Mouse (Mus musculus) MEL (cell line): ENCODE measurements around the gene Pls1. TPM values are rescaled to one million over a fixed set of nuclear protein-coding genes. Genes with fewer than 3 reads are reported as not detected.

Experiments
- DNase-seq: peaks from one replicate; pipeline ENCODE4 v3.0.0; 2011; ENCODE audit warnings: low read depth, low spot score
- H3K27ac ChIP-seq: 2 replicates; pipeline ENCODE4 v1.5.1; 2012; ENCODE audit warnings: low read depth, mild to moderate bottlenecking, control low read depth, low read length, moderate library complexity; ENCODE audit not compliant: control insufficient read depth
- H3K27me3 ChIP-seq, 2 experiments: fragments of 150-350 bp in 1 of 2; sonication (generic) in 1 of 2; 2 replicates each; pipeline ENCODE4 v1.6.1; 2012; ENCODE audit warnings: low read length in 2 of 2, mild to moderate bottlenecking in 2 of 2, improper control_type of control experiment in 1 of 2, moderate library complexity in 1 of 2; ENCODE audit not compliant: insufficient read depth in 2 of 2, control insufficient read depth in 1 of 2
- H3K36me3 ChIP-seq, 2 experiments: 2 replicates each; pipeline ENCODE4 v1.6.1; 2012 to 2014; ENCODE audit warnings: low read length in 2 of 2, improper control_type of control experiment in 1 of 2, inconsistent platforms in 1 of 2, mild to moderate bottlenecking in 1 of 2; ENCODE audit not compliant: insufficient read depth in 2 of 2, control insufficient read depth in 1 of 2
- H3K4me1 ChIP-seq, 2 experiments: fragments of 150-350 bp in 1 of 2; sonication (generic) in 1 of 2; 2 replicates each; pipeline ENCODE4 v1.6.1; 2012; ENCODE audit warnings: low read length in 2 of 2, improper control_type of control experiment in 1 of 2, mild to moderate bottlenecking in 1 of 2; ENCODE audit not compliant: insufficient read depth in 2 of 2, control insufficient read depth in 1 of 2
- H3K4me3 ChIP-seq, 2 experiments: fragments of 150-350 bp in 1 of 2; sonication (generic) in 1 of 2; 2 replicates each; pipeline ENCODE4 v1.5.1; 2012; ENCODE audit warnings: low read depth in 2 of 2, low read length in 2 of 2, mild to moderate bottlenecking in 2 of 2, moderate library complexity in 2 of 2, control low read depth in 1 of 2, improper control_type of control experiment in 1 of 2; ENCODE audit not compliant: control insufficient read depth in 1 of 2, insufficient read depth in 1 of 2
- H3K79me2 ChIP-seq: 2 replicates; pipeline ENCODE4 v1.6.1; 2012; ENCODE audit warnings: mild to moderate bottlenecking, low read length, moderate library complexity; ENCODE audit not compliant: control insufficient read depth, poor library complexity, insufficient read depth
- H3K9ac ChIP-seq: 2 replicates; pipeline ENCODE4 v1.6.1; 2012; ENCODE audit warnings: low read depth, mild to moderate bottlenecking, control low read depth, low read length, moderate library complexity; ENCODE audit not compliant: control insufficient read depth, poor library complexity, severe bottlenecking
- H3K9me3 ChIP-seq: fragments of 150-350 bp; sonication (generic); replicated peaks from 2 replicates; pipeline ENCODE4 v1.6.1; 2012; ENCODE audit warnings: mild to moderate bottlenecking, low read length, improper control_type of control experiment, moderate library complexity; ENCODE audit not compliant: insufficient read depth
- CHD1 ChIP-seq: IDR thresholded peaks from 2 replicates; pipeline ENCODE4 v1.6.1; 2012; ENCODE audit warnings: low read depth, mild to moderate bottlenecking, inconsistent platforms, low read length, improper control_type of control experiment
- CHD2 ChIP-seq: IDR thresholded peaks from 2 replicates; pipeline ENCODE4 v1.6.1; 2011; ENCODE audit warnings: low read length, improper control_type of control experiment
- E2F4 ChIP-seq: IDR thresholded peaks from 2 replicates; pipeline ENCODE4 v1.6.1; 2011; ENCODE audit warnings: low read depth, low read length, improper control_type of control experiment, borderline replicate concordance
- ELF1 ChIP-seq: IDR thresholded peaks from 2 replicates; pipeline ENCODE4 v1.6.1; 2014; ENCODE audit warnings: low read depth, mild to moderate bottlenecking, inconsistent platforms, low read length, improper control_type of control experiment, moderate library complexity
- GABPA ChIP-seq: IDR thresholded peaks from 2 replicates; pipeline ENCODE4 v1.6.1; 2012; ENCODE audit warnings: low read depth, mild to moderate bottlenecking, inconsistent platforms, low read length, improper control_type of control experiment, moderate library complexity
- GATA1 ChIP-seq: IDR thresholded peaks from 2 replicates; pipeline ENCODE4 v1.6.1; 2011; ENCODE audit warnings: low read depth, low read length, improper control_type of control experiment
- HCFC1 ChIP-seq: IDR thresholded peaks from 2 replicates; pipeline ENCODE4 v1.6.1; 2012; ENCODE audit warnings: low read depth, mild to moderate bottlenecking, inconsistent platforms, low read length, improper control_type of control experiment, moderate library complexity
- JUND ChIP-seq: IDR thresholded peaks from 2 replicates; pipeline ENCODE4 v1.6.1; 2011; ENCODE audit warnings: low read depth, mild to moderate bottlenecking, improper control_type of control experiment, low read length
- KAT2A ChIP-seq: conservative IDR thresholded peaks from 2 replicates; pipeline ENCODE4 v1.6.1; 2012; ENCODE audit warnings: low read depth, low read length, improper control_type of control experiment, inconsistent platforms
- MAFK ChIP-seq: IDR thresholded peaks from 2 replicates; pipeline ENCODE4 v1.6.1; 2011; ENCODE audit warnings: low read depth, mild to moderate bottlenecking, low read length, improper control_type of control experiment, borderline replicate concordance
- MAX ChIP-seq: IDR thresholded peaks from 2 replicates; pipeline ENCODE4 v1.6.1; 2011; ENCODE audit warnings: low read length, improper control_type of control experiment
- MAZ ChIP-seq: IDR thresholded peaks from 2 replicates; pipeline ENCODE4 v1.6.1; 2012; ENCODE audit warnings: low read depth, mild to moderate bottlenecking, inconsistent platforms, low read length, improper control_type of control experiment
- MEF2A ChIP-seq: IDR thresholded peaks from 2 replicates; pipeline ENCODE4 v1.6.1; 2014; ENCODE audit warnings: low read depth, mild to moderate bottlenecking, inconsistent platforms, low read length, improper control_type of control experiment; ENCODE audit not compliant: poor library complexity, insufficient replicate concordance, severe bottlenecking; ENCODE audit errors: extremely low read depth
- MYB ChIP-seq: IDR thresholded peaks from 2 replicates; pipeline ENCODE4 v1.6.1; 2011; ENCODE audit warnings: mild to moderate bottlenecking, low read depth, low read length, improper control_type of control experiment
- MYC ChIP-seq: IDR thresholded peaks from 2 replicates; pipeline ENCODE4 v1.6.1; 2011; ENCODE audit warnings: low read depth, mild to moderate bottlenecking, low read length, improper control_type of control experiment, moderate library complexity
- NRF1 ChIP-seq: IDR thresholded peaks from 2 replicates; pipeline ENCODE4 v1.6.1; 2014; ENCODE audit warnings: low read depth, mild to moderate bottlenecking, inconsistent platforms, low read length, improper control_type of control experiment, moderate library complexity; ENCODE audit not compliant: poor library complexity, insufficient read depth, severe bottlenecking
- POLR2A ChIP-seq, 2 experiments: IDR thresholded peaks; 2 replicates each; pipeline ENCODE4 v1.6.1; 2011 to 2012; ENCODE audit warnings: low read length in 2 of 2, mild to moderate bottlenecking in 2 of 2, control low read depth in 1 of 2, improper control_type of control experiment in 1 of 2, low read depth in 1 of 2, moderate library complexity in 1 of 2; ENCODE audit not compliant: control insufficient read depth in 1 of 2, insufficient read depth in 1 of 2, poor library complexity in 1 of 2
- RCOR1 ChIP-seq: IDR thresholded peaks from 2 replicates; pipeline ENCODE4 v1.6.1; 2012; ENCODE audit warnings: low read depth, mild to moderate bottlenecking, inconsistent platforms, low read length, improper control_type of control experiment
- TAL1 ChIP-seq: IDR thresholded peaks from 2 replicates; pipeline ENCODE4 v1.6.1; 2012; ENCODE audit warnings: mild to moderate bottlenecking, inconsistent platforms, low read length, moderate library complexity, mixed read lengths
- USF1 ChIP-seq: IDR thresholded peaks from 2 replicates; pipeline ENCODE4 v1.6.1; 2014; ENCODE audit warnings: low read depth, mild to moderate bottlenecking, inconsistent platforms, low read length, improper control_type of control experiment, moderate library complexity
- ZKSCAN1 ChIP-seq: IDR thresholded peaks from 2 replicates; pipeline ENCODE4 v1.6.1; 2012; ENCODE audit warnings: low read depth, mild to moderate bottlenecking, inconsistent platforms, low read length, improper control_type of control experiment, moderate library complexity
- ZMIZ1 ChIP-seq: IDR thresholded peaks from 2 replicates; pipeline ENCODE4 v1.6.1; 2012; ENCODE audit warnings: low read depth, mild to moderate bottlenecking, inconsistent platforms, low read length, improper control_type of control experiment, moderate library complexity
- ZNF384 ChIP-seq: IDR thresholded peaks from 2 replicates; pipeline ENCODE4 v1.6.1; 2012; ENCODE audit warnings: low read depth, mild to moderate bottlenecking, inconsistent platforms, low read length, improper control_type of control experiment
- polyA plus RNA-seq, 2 experiments: library from polyadenylated mRNA; stranded (reverse) in 1 of 2; unstranded in 1 of 2; fragments of >175 nt in 1 of 2; fragments of >200 nt in 1 of 2; gene quantifications; 2 replicates each; pipeline versions ENCODE4 v1.2.1 to v1.2.4; 2012; ENCODE audit warnings: low replicate concordance in 2 of 2, low read depth in 1 of 2; ENCODE audit not compliant: insufficient read length in 2 of 2, insufficient read depth in 1 of 2, missing spikeins in 1 of 2
- total RNA-seq: library from RNA; depleted of rRNA; stranded (reverse); fragments of 300-350 nt; gene quantifications from 2 replicates; pipeline ENCODE4 v1.2.3, GENCODE M21; 2012

Pls1 gene
- total and polyA plus RNA-seq, 3 experiments: 0.04 TPM; not detected in 2

DNA sequence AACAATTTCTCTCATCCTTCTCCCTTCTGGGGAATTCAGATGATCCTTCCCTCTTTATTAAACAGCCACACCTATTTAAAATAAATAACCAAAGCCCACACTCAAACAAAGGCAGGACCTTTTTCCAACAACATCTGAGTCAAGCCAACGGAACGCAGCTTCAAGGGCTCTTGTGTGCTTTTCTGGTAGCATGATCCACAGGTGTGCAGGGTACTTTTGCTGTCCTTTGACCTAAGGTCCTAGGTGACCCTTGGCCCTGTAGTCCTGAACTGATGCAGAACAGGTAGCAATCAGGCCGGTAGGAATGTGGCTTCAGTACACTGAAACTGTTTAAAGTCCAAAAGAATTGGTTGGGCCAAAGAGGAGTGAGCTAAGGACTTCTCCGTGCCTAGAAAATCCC lies 600 bp upstream of the Pls1 start:
- H3K27me3 ChIP-seq: no peaks in the 10 kb centered on the region
- TF ChIP-seq E2F4 (no peak), CHD1 (no peak), POLR2A (IDR thresholded peaks at IDR 0.05; ENCODE audit: control insufficient read depth in 1 of 2, insufficient read depth in 1 of 2, low read depth in 1 of 2, low read length in 2 of 2, poor library complexity in 1 of 2) (no peak), GABPA (no peak), NRF1 (no peak), MYC (no peak), MAZ (no peak), TAL1 (no peak)
- H3K79me2 ChIP-seq: no peaks in the 10 kb centered on the region
- DNase-seq: no peak
- no peaks in the 10 kb centered on the region for H3K36me3 ChIP-seq
- no peak overlapping the region for H3K9ac ChIP-seq
- no peak overlapping the region for H3K4me3 ChIP-seq
- H3K9me3 ChIP-seq: no peaks in the 10 kb centered on the region
- no peak overlapping the region for H3K27ac ChIP-seq
- no peaks in the 10 kb centered on the region for H3K4me1 ChIP-seq

- Histone ChIP-seq H3K4me3 (no peak overlapping the region), H3K36me3 (no peaks in the 10 kb centered on the region), H3K9me3 (no peaks in the 10 kb centered on the region), H3K27ac (no peak overlapping the region), H3K79me2 (no peaks in the 10 kb centered on the region), H3K4me1 (peaks cover 0 to 1% of the 10 kb centered on the region in 2 experiments; a peak in 1 of 4 replicates), H3K27me3 (peaks cover 0 to 2% of the 10 kb centered on the region in 2 experiments; a peak in 2 of 4 replicates), H3K9ac (no peak overlapping the region)
- DNase-seq: no peak
- TF ChIP-seq GABPA (no peak), KAT2A (no peak), GATA1 (no peak), ZMIZ1 (no peak), JUND (no peak), ELF1 (no peak), HCFC1 (no peak), CHD2 (no peak), RCOR1 (no peak), USF1 (no peak), MEF2A (no peak), MAFK (no peak), MAX (no peak), ZNF384 (no peak), CHD1 (no peak), MYB (no peak), ZKSCAN1 (no peak)
- TF ChIP-seq, all 39 proteins: peak for 0
Measured at GRCm38 (mm10) chr9:95839424-95839823, 5.7 kb downstream of the Pls1 start.
